Mouse (Mus musculus): ENCODE results near the gene Sf3a3. TPM values are rescaled to one million over a fixed set of nuclear protein-coding genes. Genes with fewer than 3 reads are reported as not detected.
A peak's percentile ranks its signal among the peaks of the same experiment; 100 is the strongest.
"Not testable (repeated sequence)": the region's sequence is repeated elsewhere in the genome, so short reads cannot be mapped to it uniquely, and the experiment has no call there.

The Sf3a3 gene
- polyA plus RNA-seq, 1 experiment from 2014 or later, result 98.1 TPM

DNA sequence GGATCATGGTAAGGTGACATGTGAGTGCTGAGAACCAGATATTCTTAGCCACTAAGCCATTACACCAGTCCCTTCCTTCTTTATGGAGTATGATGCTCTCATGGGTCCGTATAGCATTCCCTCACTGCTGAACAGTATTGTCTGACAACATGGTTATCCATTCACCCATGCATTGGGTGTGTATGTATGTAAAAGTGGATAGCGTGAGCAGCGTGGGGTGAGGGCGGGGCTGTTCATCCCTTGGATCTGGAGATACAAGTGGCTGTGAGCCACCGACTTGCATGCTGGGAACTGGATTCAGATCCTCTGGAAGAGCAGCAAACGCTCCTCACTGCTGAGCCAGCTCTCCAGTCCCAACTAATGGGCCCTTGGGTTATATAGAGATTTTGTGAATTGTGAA lies 2.0 kb upstream of the Sf3a3 start:
- ATAC-seq, result no peak
- Histone ChIP-seq H3K4me3 (ENCODE audit: low read depth, low read length) (no peak overlapping the region), H3K4me1 (ENCODE audit: control insufficient read depth, insufficient read depth, low read length) (peaks cover 20% of the 10 kb centered on the region), H3K36me3 (ENCODE audit: control insufficient read depth, insufficient read depth, low read length) (0 out of 2 replicates have a peak, but pooled peaks cover 4% of the 10 kb centered on the region), H3K9me3 (replicated peaks; ENCODE audit: control insufficient read depth, low read length, poor library complexity, severe bottlenecking) (no peaks in the 10 kb centered on the region), H3K27ac (ENCODE audit: low read length) (no peak overlapping the region), H3K27me3 (ENCODE audit: control insufficient read depth, insufficient read depth, low read depth, low read length) (peaks cover 12% of the 10 kb centered on the region; the same call in 1 of the 2 replicates), H3K9ac (ENCODE audit: low read depth, low read length) (no peak overlapping the region), H3K4me2 (ENCODE audit: low read length) (no peak overlapping the region)
- 83% methylated on average over 6 of the region's 6 CpGs for WGBS

DNA sequence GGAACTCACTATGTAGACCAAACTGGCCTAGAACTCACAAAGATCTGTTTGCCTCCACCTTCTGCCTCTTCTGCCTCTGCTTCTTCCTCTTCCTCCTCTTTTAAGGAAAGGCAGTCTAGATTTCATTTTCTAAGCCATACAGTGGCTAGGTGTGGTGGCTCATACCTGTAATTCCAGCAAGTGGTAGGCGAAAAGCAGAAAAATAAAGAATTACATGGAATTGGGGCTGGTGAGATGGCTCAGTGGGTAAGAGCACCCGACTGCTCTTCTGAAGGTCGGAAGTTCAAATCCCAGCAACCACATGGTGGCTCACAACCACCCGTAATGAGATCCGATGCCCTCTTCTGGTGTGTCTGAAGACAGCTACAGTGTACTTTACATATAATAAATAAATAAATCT lies 726 bp upstream of the Sf3a3 start:
- not testable (repeated sequence) for ATAC-seq; H3K9me3 ChIP-seq (replicated peaks; ENCODE audit: control insufficient read depth, low read length, poor library complexity, severe bottlenecking); H3K27ac ChIP-seq (ENCODE audit: low read length); H3K9ac ChIP-seq (ENCODE audit: low read depth, low read length); H3K36me3 ChIP-seq (ENCODE audit: control insufficient read depth, insufficient read depth, low read length); H3K4me3 ChIP-seq (ENCODE audit: low read depth, low read length); H3K4me2 ChIP-seq (ENCODE audit: low read length)
- WGBS, result 80% methylated on average over 4 of the region's 5 CpGs
- peaks cover 12% of the 10 kb centered on the region; the same call in 1 of the 2 replicates for H3K27me3 ChIP-seq (ENCODE audit: control insufficient read depth, insufficient read depth, low read depth, low read length)
- peaks cover 17% of the 10 kb centered on the region for H3K4me1 ChIP-seq (ENCODE audit: control insufficient read depth, insufficient read depth, low read length)

DNA sequence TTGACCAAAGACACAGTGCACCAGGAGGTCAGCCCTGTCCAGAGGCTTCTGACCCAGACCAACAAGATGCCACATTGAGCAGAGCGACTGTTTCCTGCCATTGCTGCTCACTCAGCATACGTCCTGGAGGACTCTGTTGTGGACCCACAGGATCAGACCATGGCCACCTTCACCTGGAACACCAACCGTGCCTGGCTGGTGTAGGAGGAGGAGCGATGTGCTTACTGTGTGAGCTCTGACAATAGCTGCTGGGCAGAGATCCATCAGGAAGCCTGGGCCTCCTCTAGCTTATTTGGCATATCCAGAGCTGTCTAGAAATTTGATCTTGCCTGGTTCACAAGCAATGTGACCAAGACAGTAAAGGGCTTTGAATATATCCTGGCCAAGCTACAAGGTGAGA lies 4.5 kb downstream of the Sf3a3 start:
- H3K9me3 ChIP-seq (replicated peaks; ENCODE audit: control insufficient read depth, low read length, poor library complexity, severe bottlenecking), result no peaks in the 10 kb centered on the region
- no peak overlapping the region for H3K27ac ChIP-seq (ENCODE audit: low read length)
- H3K9ac ChIP-seq (ENCODE audit: low read depth, low read length), result no peak overlapping the region
- H3K4me3 ChIP-seq (ENCODE audit: low read depth, low read length), result no peak overlapping the region
- H3K36me3 ChIP-seq (ENCODE audit: control insufficient read depth, insufficient read depth, low read length), result peaks cover 25% of the 10 kb centered on the region
- no peak overlapping the region for H3K4me2 ChIP-seq (ENCODE audit: low read length)
- no peak for ATAC-seq
- H3K27me3 ChIP-seq (ENCODE audit: control insufficient read depth, insufficient read depth, low read depth, low read length), result no peaks in the 10 kb centered on the region
- peaks cover 12% of the 10 kb centered on the region for H3K4me1 ChIP-seq (ENCODE audit: control insufficient read depth, insufficient read depth, low read length)
- 93% methylated on average over 4 of the region's 4 CpGs for WGBS

DNA sequence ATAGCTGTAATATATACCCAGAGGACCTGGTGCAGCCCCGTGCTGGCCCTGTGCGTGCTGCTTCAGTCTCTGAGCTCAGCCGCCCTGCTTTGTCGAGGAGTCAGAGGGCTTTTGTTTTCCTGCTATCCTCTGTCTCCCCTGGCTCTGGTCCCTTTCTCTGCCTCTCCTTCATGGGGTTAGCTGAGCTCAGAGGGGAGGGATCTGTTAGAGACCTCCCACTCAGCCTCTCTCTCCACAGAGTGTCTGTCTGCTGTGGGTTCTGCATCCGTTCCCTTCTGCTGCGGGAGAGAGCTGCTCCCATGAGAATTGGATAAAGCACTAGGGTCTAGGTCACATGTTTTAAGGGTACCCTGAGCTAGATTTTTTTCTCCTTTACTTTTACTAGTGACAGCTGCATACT lies 11.5 kb downstream of the Sf3a3 start:
- Histone ChIP-seq H3K4me3 (ENCODE audit: low read depth, low read length) (no peak overlapping the region), H3K27ac (ENCODE audit: low read length) (no peak overlapping the region), H3K36me3 (ENCODE audit: control insufficient read depth, insufficient read depth, low read length) (peaks cover 54% of the 10 kb centered on the region), H3K9me3 (replicated peaks; ENCODE audit: control insufficient read depth, low read length, poor library complexity, severe bottlenecking) (no peaks in the 10 kb centered on the region), H3K27me3 (ENCODE audit: control insufficient read depth, insufficient read depth, low read depth, low read length) (no peaks in the 10 kb centered on the region), H3K4me1 (ENCODE audit: control insufficient read depth, insufficient read depth, low read length) (no peaks in the 10 kb centered on the region), H3K4me2 (ENCODE audit: low read length) (no peak overlapping the region), H3K9ac (ENCODE audit: low read depth, low read length) (no peak overlapping the region)
- WGBS, result 79% methylated on average over 6 of the region's 6 CpGs
- no peak for ATAC-seq

DNA sequence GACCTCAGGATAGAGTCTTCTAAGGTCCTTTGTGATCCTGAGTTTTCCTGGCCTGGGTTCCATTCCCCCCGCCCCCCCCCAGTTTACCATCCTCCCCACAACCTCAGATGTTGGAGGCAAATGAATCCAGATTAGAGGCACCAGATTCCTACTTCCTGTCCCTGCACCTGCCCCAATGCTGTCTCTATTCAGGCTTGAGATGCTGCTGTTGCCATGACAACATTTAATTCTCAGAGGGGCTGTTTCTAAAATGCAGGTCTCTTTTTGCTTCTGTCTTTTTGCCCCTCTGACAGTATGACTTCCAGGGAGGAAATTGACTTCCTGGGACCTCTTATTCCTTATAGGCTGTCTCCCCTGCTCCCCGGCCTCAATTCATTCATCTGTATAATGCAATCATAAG lies 22.4 kb downstream of the Sf3a3 start:
- 70% methylated on average over 2 of the region's 2 CpGs for WGBS
- Histone ChIP-seq H3K27ac (ENCODE audit: low read length) (no peak overlapping the region; the same call in 1 of the 2 replicates), H3K9me3 (replicated peaks; ENCODE audit: control insufficient read depth, low read length, poor library complexity, severe bottlenecking) (no peaks in the 10 kb centered on the region), H3K4me2 (ENCODE audit: low read length) (no peak overlapping the region), H3K9ac (ENCODE audit: low read depth, low read length) (no peak overlapping the region), H3K4me1 (ENCODE audit: control insufficient read depth, insufficient read depth, low read length) (peaks cover 3% of the 10 kb centered on the region; the same call in 1 of the 2 replicates), H3K4me3 (ENCODE audit: low read depth, low read length) (no peak overlapping the region), H3K36me3 (ENCODE audit: control insufficient read depth, insufficient read depth, low read length) (peaks cover 5% of the 10 kb centered on the region), H3K27me3 (ENCODE audit: control insufficient read depth, insufficient read depth, low read depth, low read length) (no peaks in the 10 kb centered on the region)
- no peak for ATAC-seq

DNA sequence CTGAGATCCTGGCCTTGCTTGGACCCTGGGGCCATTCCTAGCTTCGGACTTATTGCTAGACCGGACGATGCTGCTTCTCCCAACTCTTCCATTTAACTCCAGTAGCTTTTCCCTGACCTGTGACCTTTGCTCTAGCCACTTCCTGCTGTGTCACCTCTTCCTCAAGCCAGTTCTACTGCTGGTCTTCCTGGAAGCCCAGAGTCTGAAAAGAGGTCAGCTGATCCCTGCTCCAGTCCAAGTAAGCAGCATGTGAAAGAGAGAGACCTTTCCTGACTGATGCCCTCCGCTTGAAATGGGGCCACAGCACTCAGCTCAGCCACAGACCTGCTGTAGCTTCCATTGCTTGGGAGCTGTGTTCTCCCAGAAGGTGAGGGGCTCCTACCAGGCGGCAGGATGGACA lies 22.9 kb downstream of the Sf3a3 start:
- Histone ChIP-seq H3K9ac (ENCODE audit: low read depth, low read length) (no peak overlapping the region), H3K4me3 (ENCODE audit: low read depth, low read length) (no peak overlapping the region), H3K9me3 (replicated peaks; ENCODE audit: control insufficient read depth, low read length, poor library complexity, severe bottlenecking) (no peaks in the 10 kb centered on the region), H3K27me3 (ENCODE audit: control insufficient read depth, insufficient read depth, low read depth, low read length) (no peaks in the 10 kb centered on the region), H3K27ac (ENCODE audit: low read length) (no peak overlapping the region), H3K36me3 (ENCODE audit: control insufficient read depth, insufficient read depth, low read length) (peaks cover 4% of the 10 kb centered on the region; the same call in 1 of the 2 replicates), H3K4me1 (ENCODE audit: control insufficient read depth, insufficient read depth, low read length) (peaks cover 8% of the 10 kb centered on the region), H3K4me2 (ENCODE audit: low read length) (no peak overlapping the region)
- no peak for ATAC-seq
- WGBS, result 74% methylated on average over 5 of the region's 5 CpGs

DNA sequence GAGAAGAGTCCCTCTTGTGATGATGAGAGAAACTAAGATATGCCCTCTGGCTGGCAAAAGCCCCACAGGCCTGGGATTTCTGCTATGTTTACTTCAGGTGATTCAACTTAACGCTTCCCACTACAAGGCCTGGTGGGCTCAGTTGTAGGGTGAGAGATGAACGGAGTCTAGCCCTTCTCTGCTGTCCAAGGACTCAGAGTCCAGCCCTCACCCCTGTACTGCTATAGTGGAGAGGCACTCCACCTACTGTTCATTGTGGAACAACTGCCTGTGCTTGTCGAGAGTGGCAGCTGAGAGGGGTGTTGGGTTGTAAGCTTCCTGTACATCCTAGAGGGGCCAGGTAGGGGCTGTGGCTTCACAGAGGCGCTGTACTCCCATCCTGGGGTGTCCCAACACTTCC lies 23.4 kb downstream of the Sf3a3 start:
- Histone ChIP-seq H3K36me3 (ENCODE audit: control insufficient read depth, insufficient read depth, low read length) (no peaks in the 10 kb centered on the region; the same call in 1 of the 2 replicates), H3K4me1 (ENCODE audit: control insufficient read depth, insufficient read depth, low read length) (peaks cover 12% of the 10 kb centered on the region), H3K27me3 (ENCODE audit: control insufficient read depth, insufficient read depth, low read depth, low read length) (no peaks in the 10 kb centered on the region), H3K4me3 (ENCODE audit: low read depth, low read length) (no peak overlapping the region), H3K4me2 (ENCODE audit: low read length) (no peak overlapping the region), H3K9ac (ENCODE audit: low read depth, low read length) (no peak overlapping the region), H3K9me3 (replicated peaks; ENCODE audit: control insufficient read depth, low read length, poor library complexity, severe bottlenecking) (no peaks in the 10 kb centered on the region), H3K27ac (ENCODE audit: low read length) (no peak overlapping the region)
- WGBS, result 62% methylated on average over 4 of the region's 4 CpGs
- ATAC-seq, result no peak

DNA sequence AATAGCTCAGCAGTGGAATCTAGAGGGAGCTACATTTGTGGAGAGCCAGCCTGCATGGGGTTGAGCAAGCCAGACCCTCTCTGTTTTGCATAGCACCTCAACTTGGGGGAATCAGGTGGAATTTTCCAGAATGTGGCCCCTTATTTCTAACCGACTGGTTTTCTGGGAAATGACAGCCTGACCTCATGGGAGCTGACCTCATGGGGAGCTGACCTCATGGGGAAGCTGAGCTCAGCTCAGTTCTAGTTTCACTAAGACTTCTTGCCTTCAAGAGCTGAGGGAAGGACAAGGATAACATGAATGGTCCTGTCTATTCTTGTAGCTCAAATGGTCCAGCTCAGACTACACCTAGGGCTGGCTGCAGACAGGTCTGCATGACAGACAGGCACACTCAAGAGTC lies 24.2 kb downstream of the Sf3a3 start:
- no peaks in the 10 kb centered on the region for H3K27me3 ChIP-seq (ENCODE audit: control insufficient read depth, insufficient read depth, low read depth, low read length)
- peaks cover 12% of the 10 kb centered on the region for H3K4me1 ChIP-seq (ENCODE audit: control insufficient read depth, insufficient read depth, low read length)
- no peak overlapping the region for H3K4me3 ChIP-seq (ENCODE audit: low read depth, low read length)
- H3K27ac ChIP-seq (ENCODE audit: low read length), result no peak overlapping the region
- no peaks in the 10 kb centered on the region for H3K36me3 ChIP-seq (ENCODE audit: control insufficient read depth, insufficient read depth, low read length)
- ATAC-seq, result no peak
- H3K9me3 ChIP-seq (replicated peaks; ENCODE audit: control insufficient read depth, low read length, poor library complexity, severe bottlenecking), result no peaks in the 10 kb centered on the region
- 88% methylated on average over 1 of the region's 1 CpGs for WGBS
- H3K9ac ChIP-seq (ENCODE audit: low read depth, low read length), result no peak overlapping the region
- no peak overlapping the region for H3K4me2 ChIP-seq (ENCODE audit: low read length)

DNA sequence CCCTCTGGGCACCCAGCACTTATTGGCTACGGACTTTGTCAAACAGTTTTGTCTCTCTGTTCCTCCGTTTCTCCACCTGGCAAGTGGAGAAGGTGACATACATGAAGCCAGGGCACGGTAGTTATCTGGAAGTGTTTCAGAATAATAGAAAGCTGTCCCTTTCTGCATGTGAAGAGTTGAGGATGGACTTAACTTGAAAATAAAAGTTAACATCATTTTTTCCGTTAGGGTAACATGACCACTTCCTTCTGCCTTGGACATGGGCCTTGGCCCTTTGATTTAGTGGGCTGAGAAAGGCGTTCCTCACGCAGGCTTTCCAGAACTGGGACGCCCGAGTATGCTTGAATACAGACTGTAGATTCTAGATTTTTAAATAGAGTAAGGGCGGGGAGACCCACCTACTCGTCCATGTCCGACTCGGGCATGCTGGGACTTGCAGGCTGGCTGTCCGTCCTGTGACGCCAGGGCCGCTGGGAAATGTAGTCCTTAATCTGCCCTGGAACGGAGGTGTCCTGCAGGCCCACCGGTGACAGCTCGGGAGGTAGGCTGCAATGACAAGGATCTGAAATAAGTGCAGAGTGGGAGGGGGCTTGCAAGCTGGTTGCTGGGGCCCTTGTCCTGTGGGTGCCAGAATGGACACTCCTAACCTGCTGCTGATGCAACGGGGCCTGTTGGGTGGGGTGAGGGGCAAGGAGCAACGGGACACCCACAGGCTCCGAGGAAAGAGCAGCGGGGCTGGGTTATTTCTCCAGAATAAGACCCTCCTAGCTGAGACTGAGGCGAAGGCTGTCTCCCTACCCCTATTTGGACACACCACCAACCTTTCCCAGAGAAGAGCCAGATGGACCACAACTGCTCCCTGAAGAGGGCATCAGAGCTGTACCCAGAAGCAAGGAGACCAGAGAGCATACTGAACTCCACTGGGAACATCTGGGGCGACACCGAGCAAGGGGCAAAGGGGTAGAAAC lies 27.1 kb downstream of the Sf3a3 start, which contains the start of gene Inpp5b:
TSS of gene Inpp5b (plus strand) at position 475 of the 968 bp plus-strand sequence.
- H3K4me3 ChIP-seq (ENCODE audit: low read depth, low read length), result peak within 1 kb of the TSS; percentile 70
- H3K9ac ChIP-seq (ENCODE audit: low read depth, low read length), result peak within 1 kb of the TSS; percentile 86
- WGBS, result 14% methylated on average over 25 of the region's 25 CpGs
- no peaks in the 10 kb centered on the region for H3K9me3 ChIP-seq (replicated peaks; ENCODE audit: control insufficient read depth, low read length, poor library complexity, severe bottlenecking)
- H3K27ac ChIP-seq (ENCODE audit: low read length), result peak within 1 kb of the TSS; percentile 54; the same call in 1 of the 2 replicates
- peak; percentile 93 for ATAC-seq
- H3K36me3 ChIP-seq (ENCODE audit: control insufficient read depth, insufficient read depth, low read length), result peaks cover 9% of the 10 kb centered on the region
- H3K27me3 ChIP-seq (ENCODE audit: control insufficient read depth, insufficient read depth, low read depth, low read length), result no peaks in the 10 kb centered on the region
- peaks cover 12% of the 10 kb centered on the region for H3K4me1 ChIP-seq (ENCODE audit: control insufficient read depth, insufficient read depth, low read length)
- peak within 1 kb of the TSS; percentile 78 for H3K4me2 ChIP-seq (ENCODE audit: low read length)

Measured in midbrain, embryonic 16.5 days (tissue).